Mouse (Mus musculus) kidney, embryonic 15.5 days (tissue): ENCODE measurements around the gene Ipo7. TPM values are rescaled to one million over a fixed set of nuclear protein-coding genes. Genes with fewer than 3 reads are reported as not detected.

Experiments used
- ATAC-seq: fragments of 200-750 bp; cut with Nextera tagmentation; replicated peaks from 2 replicates; pipeline ENCODE4 v1.8.0; 2017; ENCODE audit warnings: moderate TSS enrichment; ENCODE audit not compliant: low FRiP score
- H3K27ac ChIP-seq: fragments of 300-500 bp; sonication (generic); 2 replicates; pipeline ENCODE4 v1.5.1; 2015; ENCODE audit warnings: mild to moderate bottlenecking, inconsistent platforms
- H3K27me3 ChIP-seq: fragments of 300-500 bp; sonication (generic); 2 replicates; pipeline ENCODE4 v1.6.1; 2015; ENCODE audit warnings: inconsistent platforms
- H3K36me3 ChIP-seq: fragments of 300-500 bp; sonication (generic); 2 replicates; pipeline ENCODE4 v1.6.1; 2015; ENCODE audit warnings: inconsistent platforms
- H3K4me1 ChIP-seq: fragments of 300-500 bp; sonication (generic); 2 replicates; pipeline ENCODE4 v1.6.1; 2015; ENCODE audit warnings: inconsistent platforms
- H3K4me2 ChIP-seq: fragments of 300-500 bp; sonication (generic); 2 replicates; pipeline ENCODE4 v1.6.1; 2015; ENCODE audit warnings: moderate library complexity, mild to moderate bottlenecking, inconsistent platforms
- H3K4me3 ChIP-seq: fragments of 300-500 bp; sonication (generic); replicated peaks from 2 replicates; pipeline ENCODE4 v1.5.1; 2015; ENCODE audit warnings: mild to moderate bottlenecking, inconsistent platforms
- H3K9ac ChIP-seq: fragments of 300-500 bp; sonication (generic); 2 replicates; pipeline ENCODE4 v1.6.1; 2015; ENCODE audit warnings: mild to moderate bottlenecking, inconsistent platforms
- H3K9me3 ChIP-seq: fragments of 300-500 bp; sonication (generic); replicated peaks from 2 replicates; pipeline ENCODE4 v1.6.1; 2016; ENCODE audit warnings: inconsistent platforms
- WGBS: fragments of 180-500 bp; shearing (Covaris S2); methylation state at CpG from one replicate; pipeline ENCODE4 v1.1.7; 2015; ENCODE audit warnings: mixed read lengths; 5-methylcytosine and 5-hydroxymethylcytosine counted together
- polyA plus RNA-seq: library from polyadenylated mRNA; unstranded; fragments of >200 nt; fragmentation: Nextera tagmentation; extraction: Ambion mirVana; gene quantifications from 2 replicates; pipeline ENCODE4 v1.2.1, GENCODE M21; 2015

The Ipo7 gene
- polyA plus RNA-seq, 1 experiment from 2014 or later = 53.8 TPM

- Histone ChIP-seq H3K9me3 (no peaks in the 10 kb centered on the region), H3K27me3 (no peaks in the 10 kb centered on the region), H3K9ac (no peak overlapping the region), H3K4me3 (no peak overlapping the region), H3K4me2 (no peak overlapping the region), H3K36me3 (peaks cover 96% of the 10 kb centered on the region), H3K27ac (no peak overlapping the region), H3K4me1 (no peaks in the 10 kb centered on the region)
- WGBS = 73% methylated on average over 13 of the region's 13 CpGs
- ATAC-seq = no peak
Observed at GRCm38 (mm10) chr7:110083386-110084165, 65.5 kb downstream of the Ipo7 start.

- ATAC-seq = no peak
- Histone ChIP-seq H3K9ac (no peak overlapping the region), H3K27me3 (no peaks in the 10 kb centered on the region), H3K4me1 (no peaks in the 10 kb centered on the region), H3K27ac (no peak overlapping the region), H3K36me3 (peaks cover 96% of the 10 kb centered on the region), H3K9me3 (no peaks in the 10 kb centered on the region), H3K4me3 (no peak overlapping the region), H3K4me2 (no peak overlapping the region)
Observed at GRCm38 (mm10) chr7:110085217-110085616, 67.1 kb downstream of the Ipo7 start.

GRCm38 (mm10) chr7:110087914-110088313 is 69.8 kb downstream of the Ipo7 start:
- Histone ChIP-seq H3K27me3 (no peaks in the 10 kb centered on the region), H3K27ac (peak overlapping the region; percentile 63), H3K4me1 (no peaks in the 10 kb centered on the region), H3K4me3 (no peak overlapping the region), H3K9ac (no peak overlapping the region), H3K4me2 (no peak overlapping the region), H3K9me3 (no peaks in the 10 kb centered on the region), H3K36me3 (peaks cover 98% of the 10 kb centered on the region)
- 62% methylated on average over 4 of the region's 4 CpGs for WGBS
- peak; percentile 86 for ATAC-seq

- Histone ChIP-seq H3K4me3 (no peak overlapping the region), H3K4me2 (no peak overlapping the region), H3K9ac (no peak overlapping the region), H3K9me3 (no peaks in the 10 kb centered on the region), H3K36me3 (peaks cover 99% of the 10 kb centered on the region), H3K27me3 (no peaks in the 10 kb centered on the region), H3K4me1 (0 out of 2 replicates have a peak, but pooled peaks cover 2% of the 10 kb centered on the region), H3K27ac (no peak overlapping the region)
- ATAC-seq = no peak
- WGBS = 75% methylated on average over 7 of the region's 7 CpGs
Observed at GRCm38 (mm10) chr7:110091670-110092069, 73.6 kb downstream of the Ipo7 start.

- 75% methylated on average over 4 of the region's 4 CpGs for WGBS
- Histone ChIP-seq H3K27me3 (no peaks in the 10 kb centered on the region), H3K9ac (no peak overlapping the region), H3K9me3 (no peaks in the 10 kb centered on the region), H3K4me1 (peaks cover 29% of the 10 kb centered on the region), H3K4me3 (no peak overlapping the region), H3K27ac (peak overlapping the region; percentile 77; the same call in 1 of the 2 replicates), H3K36me3 (peaks cover 56% of the 10 kb centered on the region), H3K4me2 (no peak overlapping the region)
- no peak for ATAC-seq
Observed at GRCm38 (mm10) chr7:110096332-110096731, 78.3 kb downstream of the Ipo7 start.

- Histone ChIP-seq H3K36me3 (peaks cover 47% of the 10 kb centered on the region), H3K9me3 (no peaks in the 10 kb centered on the region), H3K4me2 (no peak overlapping the region), H3K27me3 (no peaks in the 10 kb centered on the region), H3K4me1 (peaks cover 29% of the 10 kb centered on the region), H3K27ac (peak overlapping the region; percentile 77), H3K9ac (no peak overlapping the region), H3K4me3 (no peak overlapping the region)
- peak; percentile 71 for ATAC-seq
- WGBS = 45% methylated on average over 7 of the region's 7 CpGs
Observed at GRCm38 (mm10) chr7:110097106-110097793, 79.2 kb downstream of the Ipo7 start.

- H3K4me1 ChIP-seq = peaks cover 29% of the 10 kb centered on the region
- peak overlapping the region; percentile 81 for H3K27ac ChIP-seq
- no peak overlapping the region for H3K4me2 ChIP-seq
- no peak overlapping the region for H3K9ac ChIP-seq
- H3K27me3 ChIP-seq = no peaks in the 10 kb centered on the region
- no peak overlapping the region for H3K4me3 ChIP-seq
- 51% methylated on average over 6 of the region's 6 CpGs for WGBS
- ATAC-seq = no peak
- H3K9me3 ChIP-seq = no peaks in the 10 kb centered on the region
- peaks cover 11% of the 10 kb centered on the region for H3K36me3 ChIP-seq
Observed at GRCm38 (mm10) chr7:110100854-110101253, 82.8 kb downstream of the Ipo7 start.

GRCm38 (mm10) chr7:110101266-110101665 is 83.2 kb downstream of the Ipo7 start:
- ATAC-seq = no peak
- 63% methylated on average over 5 of the region's 5 CpGs for WGBS
- no peak overlapping the region for H3K9ac ChIP-seq
- H3K4me3 ChIP-seq = no peak overlapping the region
- peaks cover 6% of the 10 kb centered on the region for H3K36me3 ChIP-seq
- no peaks in the 10 kb centered on the region for H3K9me3 ChIP-seq
- H3K27ac ChIP-seq = peak overlapping the region; percentile 81
- H3K4me1 ChIP-seq = peaks cover 29% of the 10 kb centered on the region
- no peaks in the 10 kb centered on the region for H3K27me3 ChIP-seq
- H3K4me2 ChIP-seq = no peak overlapping the region

- no peak overlapping the region for H3K4me2 ChIP-seq
- peaks cover 20% of the 10 kb centered on the region for H3K4me1 ChIP-seq
- 84% methylated on average over 5 of the region's 5 CpGs for WGBS
- no peak overlapping the region for H3K4me3 ChIP-seq
- no peaks in the 10 kb centered on the region for H3K36me3 ChIP-seq
- H3K27me3 ChIP-seq = no peaks in the 10 kb centered on the region
- ATAC-seq = no peak
- H3K9me3 ChIP-seq = no peaks in the 10 kb centered on the region
- no peak overlapping the region for H3K9ac ChIP-seq
- no peak overlapping the region for H3K27ac ChIP-seq
Observed at GRCm38 (mm10) chr7:110105041-110105440, 87.0 kb downstream of the Ipo7 start.

Other genes with a start within 250 kb of the Ipo7 start
- 0.53 and 0.57 TPM in 2 replicates for gene Nrip3, start 236.2 kb upstream of the Ipo7 start, polyA plus RNA-seq
- 0.89 and 1.0 TPM in 2 replicates for gene Scube2, start 152.6 kb upstream of the Ipo7 start, polyA plus RNA-seq
- gene Dennd5a, start 57.8 kb upstream of the Ipo7 start, polyA plus RNA-seq = 31.4 and 31.6 TPM in 2 replicates
- gene Tmem41b, start 31.3 kb upstream of the Ipo7 start, polyA plus RNA-seq = 59.5 and 69.1 TPM in 2 replicates
- 19.0 and 21.0 TPM in 2 replicates for gene Zfp143, start 42.9 kb downstream of the Ipo7 start, polyA plus RNA-seq
- gene Wee1, start 103.8 kb downstream of the Ipo7 start, polyA plus RNA-seq = 25.1 and 26.6 TPM in 2 replicates
- gene Swap70, start 203.4 kb downstream of the Ipo7 start, polyA plus RNA-seq = 29.2 and 32.8 TPM in 2 replicates